29 mouse cellular contexts compared by ENCODE assay signal in the genomic region with DNA sequence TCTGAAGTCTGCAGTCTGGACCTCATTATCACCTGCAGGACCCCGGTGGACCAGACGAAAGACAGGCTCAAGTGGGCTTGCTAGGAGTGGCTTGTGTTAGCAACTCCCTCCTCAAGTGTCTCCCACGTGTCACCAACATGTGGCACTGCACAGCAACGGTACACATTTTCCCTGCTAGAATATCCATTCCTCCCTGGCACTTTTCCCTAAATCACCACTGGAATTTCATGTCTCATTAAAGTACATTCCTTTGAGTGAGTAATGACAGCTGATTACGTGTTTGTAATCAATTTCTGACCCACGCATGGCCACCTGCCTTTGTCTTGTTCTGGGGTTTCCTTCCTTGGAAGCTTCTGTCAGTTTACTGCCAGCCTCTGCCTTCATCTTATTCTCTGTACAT.
DNase-seq lines count a peak whose midpoint lies in the region; ATAC-seq and TF ChIP-seq lines count a peak whose summit lies in the region.
"Had no signal": no experiment of that assay in that cellular context is flagged by ENCODE, and none has a peak within 500 bp of the region (broad histone marks: within the 10 kb centered on the region; RNA-seq: fewer than 3 reads in every experiment).

No protein-coding gene starts in this region.

- no peaks in the 10 kb centered on the region for H3K4me1 ChIP-seq in hindbrain, embryonic 10.5 days (replicated peaks)
- H3K4me1 ChIP-seq: embryonic facial prominence, embryonic 12.5 days had no signal

- no peak overlapping the region for H3K4me3 ChIP-seq in left cerebral cortex, adult 2 months
- no peak overlapping the region for H3K4me3 ChIP-seq in hindbrain, embryonic 10.5 days
- H3K4me3 ChIP-seq: embryonic facial prominence, embryonic 12.5 days; erythroblast, embryonic 14.5 days; forebrain, embryonic 13.5 days; lung, embryonic 15.5 days; midbrain, embryonic 12.5 days had no signal

- no peak for ATAC-seq in erythroid progenitor cell, adult 5-6 weeks (replicated peaks; ENCODE audit: low FRiP score, poor library complexity, severe bottlenecking)
- ATAC-seq: activated CD4-positive, CD25-positive, alpha-beta regulatory T cell, adult 4 months; forebrain, embryonic 13.5 days; hindbrain, embryonic 16.5 days; intestine, embryonic 16.5 days had no signal

- no peaks in the 10 kb centered on the region for H3K36me3 ChIP-seq in hindbrain, embryonic 10.5 days
- H3K36me3 ChIP-seq: embryonic facial prominence, embryonic 12.5 days; G1E; lung, embryonic 15.5 days; midbrain, embryonic 12.5 days had no signal

- intact Hi-C loops in heart, postnatal 10 days (cut with DNase I): no loop called here
- intact Hi-C loops in left cerebral cortex, adult 2 months (cut with DNase I): no loop called here
- intact Hi-C loops in left cerebral cortex, postnatal 4 days (cut with DNase I): no loop called here

- 71% methylated on average over 6 of the region's 6 CpGs for WGBS in hindbrain, embryonic 10.5 days

- no peaks in the 10 kb centered on the region for H3K27me3 ChIP-seq in hindbrain, embryonic 10.5 days (ENCODE audit: insufficient read depth, poor library complexity, severe bottlenecking)
- H3K27me3 ChIP-seq: CH12.LX; embryonic facial prominence, embryonic 12.5 days; forebrain, embryonic 13.5 days; lung, embryonic 15.5 days; midbrain, embryonic 12.5 days had no signal

- TF ChIP-seq CTCF in left cerebral cortex, adult 2 months (IDR thresholded peaks at IDR 0.05): no peak

- DNase-seq in heart, adult 11 months: peak; percentile 25
- no peak for DNase-seq in heart, postnatal 10 days
- no peak for DNase-seq in left cerebral cortex, adult 2 months (ENCODE audit: extremely low spot score in 1 of 2, low spot score in 2 of 2)
- DNase-seq in left cerebral cortex, postnatal 4 days: no peak
- DNase-seq in 3T3-L1 (ENCODE audit: low read depth, low spot score): peak; percentile 79
- DNase-seq in hindlimb bud, embryonic 11.5 days (ENCODE audit: extremely low spot score, low read depth, low spot score): peak; percentile 8
- no peak for DNase-seq in hindbrain, embryonic 10.5 days (ENCODE audit: low spot score)
- DNase-seq: adrenal gland, adult 8-10 months; cerebellum, adult 11-12 months; cerebellum, postnatal 10 days; gastrocnemius, postnatal 14 days; kidney, adult 9 months; kidney, postnatal 14 days; layer of hippocampus, postnatal 36 days; thymus, adult 2 months; thymus, postnatal 4 days had no signal

- H3K27ac ChIP-seq in left cerebral cortex, adult 2 months: peak overlapping the region; percentile 15; the same call in 1 of the 2 replicates
- no peak overlapping the region for H3K27ac ChIP-seq in hindbrain, embryonic 10.5 days
- H3K27ac ChIP-seq: embryonic facial prominence, embryonic 12.5 days; forebrain, embryonic 13.5 days; liver, embryonic 14.5 days; lung, embryonic 15.5 days; midbrain, embryonic 12.5 days; stomach, postnatal 0 days had no signal

- H3K9me3 ChIP-seq in hindbrain, embryonic 10.5 days: no peaks in the 10 kb centered on the region
- H3K9me3 ChIP-seq: embryonic facial prominence, embryonic 12.5 days; forebrain, embryonic 13.5 days; lung, embryonic 15.5 days; midbrain, embryonic 12.5 days had no signal

Comparison
In these comparisons a context has a peak if more than half of its experiments do, and no peak if none do; other contexts are left out.
1. DNase-seq: peak in heart, adult 11 months (single experiment), 3T3-L1 (single experiment) and hindlimb bud, embryonic 11.5 days (single experiment); none in heart, postnatal 10 days (0 of 2), left cerebral cortex, adult 2 months (0 of 2), left cerebral cortex, postnatal 4 days (single experiment) and hindbrain, embryonic 10.5 days (single experiment).